Mouse (Mus musculus) adrenal gland (tissue): ENCODE data around the gene Mtss1l.

Experiments used
- intact Hi-C: fragments of 180-260 bp; cut with DNase I; formaldehyde crosslinking; loops from one replicate; pipeline ENCODE4 v1.15.1; 2025

The Mtss1l gene

DNA sequence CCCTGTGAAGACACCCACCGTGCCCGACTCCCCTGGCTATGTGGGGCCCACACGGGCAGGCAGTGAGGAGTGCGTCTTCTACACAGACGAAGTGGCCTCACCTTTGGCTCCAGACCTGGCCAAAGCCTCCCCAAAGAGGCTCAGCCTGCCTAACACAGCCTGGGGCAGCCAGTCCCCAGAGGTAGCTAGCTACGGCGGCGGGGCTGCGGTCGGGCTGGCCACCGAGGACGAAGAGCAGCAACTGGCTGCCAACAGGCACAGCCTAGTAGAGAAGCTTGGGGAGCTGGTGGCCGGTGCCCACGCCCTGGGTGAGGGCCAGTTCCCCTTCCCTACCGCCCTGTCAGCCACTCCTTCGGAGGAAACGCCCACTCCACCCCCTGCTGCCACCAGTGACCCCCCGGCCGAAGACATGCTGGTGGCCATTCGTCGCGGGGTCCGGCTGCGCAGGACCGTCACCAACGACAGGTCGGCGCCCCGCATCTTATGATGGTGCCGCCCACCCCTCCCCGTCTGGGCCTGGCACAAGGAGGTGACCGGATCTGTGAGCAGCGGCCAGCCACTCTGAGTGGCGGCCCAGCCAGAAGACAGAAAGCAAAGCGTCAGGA, 17.4 kb downstream of the Mtss1l start:
- intact Hi-C loops, result no loop called here

GRCm38 (mm10) chr8:110740629-110741175, 19.4 kb downstream of the Mtss1l start:
- intact Hi-C loops, result no loop called here

DNA sequence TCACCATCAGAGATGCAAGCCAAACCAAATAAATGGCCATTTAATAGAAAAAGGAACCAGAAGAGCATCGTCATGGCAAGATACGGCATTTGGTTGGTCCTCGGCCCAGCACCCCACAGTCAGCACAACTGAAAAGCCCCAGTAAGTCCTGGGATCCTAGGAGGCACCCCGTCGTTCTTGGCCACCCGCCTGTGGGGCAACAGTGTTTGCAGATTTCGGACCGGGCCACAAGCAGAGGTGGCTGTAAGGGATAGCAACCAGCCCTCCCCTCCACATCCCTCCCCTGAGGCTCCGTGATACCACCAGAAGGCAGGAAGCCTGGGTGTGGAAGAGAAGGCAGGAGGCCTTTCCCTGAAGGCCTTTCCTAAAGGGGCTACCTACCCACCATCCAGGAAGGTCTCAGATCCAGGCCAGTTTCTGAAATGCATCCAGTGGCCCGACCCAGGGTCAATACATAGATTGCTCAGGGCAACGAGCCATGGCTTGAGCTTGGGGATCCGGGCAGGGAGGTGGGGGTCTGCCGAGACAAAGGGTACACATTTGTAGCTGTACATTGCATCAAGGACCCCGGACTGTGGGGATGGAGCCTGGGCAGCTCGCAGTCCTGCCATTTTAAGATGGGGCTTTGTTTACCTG, 20.7 kb downstream of the Mtss1l start:
- intact Hi-C loops, result no loop called here

GRCm38 (mm10) chr8:110742452-110742818, 21.2 kb downstream of the Mtss1l start:
- intact Hi-C loops, result no loop called here

DNA sequence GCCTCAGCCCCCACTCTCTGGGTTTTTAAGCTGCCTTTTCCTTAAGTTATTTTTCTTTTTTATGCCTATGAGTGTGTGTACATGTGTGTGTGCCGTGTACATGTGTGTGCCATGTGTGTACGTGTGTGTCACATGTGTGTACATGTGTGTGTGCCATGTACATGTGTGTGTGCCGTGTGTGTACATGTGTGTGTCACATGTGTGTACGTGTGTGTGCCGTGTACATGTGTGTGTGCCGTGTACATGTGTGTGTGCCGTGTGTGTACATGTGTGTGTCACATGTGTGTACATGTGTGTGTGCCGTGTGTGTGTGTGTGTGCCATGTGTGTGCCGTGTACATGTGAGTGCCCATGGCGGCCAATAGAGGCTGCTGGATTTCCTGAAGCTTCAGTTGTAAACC, 23.9 kb downstream of the Mtss1l start:
- intact Hi-C loops, result loop anchor here (5.0 kb wide), 1 partner anchor 112 kb away; no protein-coding TSS in a partner anchor

- intact Hi-C loops, result loop anchor here (5.0 kb wide), 1 partner anchor 111 kb away; no protein-coding TSS in a partner anchor
Observed at GRCm38 (mm10) chr8:110746661-110747060, 25.4 kb downstream of the Mtss1l start.

DNA sequence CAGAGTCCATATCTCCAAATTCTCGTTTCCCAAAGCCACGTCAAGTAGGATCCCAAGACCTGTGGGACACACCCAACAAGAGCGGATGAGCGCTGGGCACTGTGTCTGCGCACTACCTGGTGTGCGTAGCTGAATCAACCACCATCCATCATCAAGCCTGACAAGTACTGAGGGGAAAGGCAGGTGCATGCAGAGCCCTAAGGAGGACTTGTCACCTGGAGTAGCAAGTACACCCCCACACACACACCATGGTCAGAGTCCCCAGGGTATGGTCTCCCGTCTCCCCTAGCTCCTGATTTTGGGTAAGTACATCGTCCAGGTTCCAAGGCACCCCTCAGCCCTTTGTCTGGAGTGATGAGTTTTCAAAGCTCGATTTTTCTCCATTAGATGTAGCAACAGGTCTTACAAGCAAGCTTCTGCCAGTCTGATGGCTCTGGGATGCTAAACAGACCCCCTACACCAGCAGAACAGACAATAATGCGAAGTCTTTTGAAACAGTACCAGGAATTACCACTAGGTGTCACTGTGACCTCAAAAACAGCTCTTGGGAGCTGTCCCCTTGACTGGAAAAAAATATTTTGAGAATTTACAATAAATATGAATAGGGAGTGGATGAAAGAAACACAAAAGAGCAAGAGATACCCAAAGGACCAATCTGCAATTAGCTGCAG, 28.4 kb downstream of the Mtss1l start:
- intact Hi-C loops, result loop anchor here (5.0 kb wide), 2 partner anchors 93 to 108 kb away; no protein-coding TSS in a partner anchor

GRCm38 (mm10) chr8:110750269-110750668, 29.0 kb downstream of the Mtss1l start:
- intact Hi-C loops, result loop anchor here (5.0 kb wide), 1 partner anchor 92 kb away; no protein-coding TSS in a partner anchor

GRCm38 (mm10) chr8:110751490-110751889, 30.2 kb downstream of the Mtss1l start:
- intact Hi-C loops, result loop anchor here (5.0 kb wide), 1 partner anchor 91 kb away; no protein-coding TSS in a partner anchor

GRCm38 (mm10) chr8:110754713-110755112, 33.4 kb downstream of the Mtss1l start:
- intact Hi-C loops, result loop anchor here (5.0 kb wide), 1 partner anchor 88 kb away; no protein-coding TSS in a partner anchor

DNA sequence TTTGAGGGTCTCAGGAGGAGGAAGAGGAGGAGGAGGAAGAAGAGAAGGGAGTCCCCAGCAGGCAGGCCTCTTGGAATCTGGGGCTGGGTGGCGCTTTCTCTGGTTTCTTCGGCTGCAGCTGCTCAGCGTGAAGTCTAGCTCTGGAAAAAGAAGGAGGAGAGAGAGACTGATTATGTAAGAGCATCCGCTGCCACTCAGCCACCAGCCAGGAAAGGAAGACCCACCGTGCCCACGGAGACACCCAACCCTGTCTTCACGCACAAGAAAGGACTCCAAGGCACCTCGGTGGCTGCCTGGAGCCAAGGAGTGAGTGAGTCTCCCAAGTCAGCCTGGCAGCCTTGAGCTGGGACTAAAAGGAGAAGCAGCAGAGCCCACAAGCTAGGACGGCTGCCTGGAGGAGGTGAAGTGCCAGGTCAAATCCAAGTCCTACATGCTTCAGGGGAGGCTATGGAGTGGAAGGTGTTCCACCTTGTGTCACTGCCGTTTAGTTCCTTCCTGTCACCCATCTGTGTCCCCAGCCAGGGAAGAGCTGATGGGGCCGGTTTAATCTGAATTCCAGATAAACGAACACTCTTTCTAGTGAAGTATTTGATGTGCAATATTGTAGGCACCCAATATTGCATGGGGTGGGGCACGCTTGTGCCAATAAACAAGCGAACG, 34.4 kb downstream of the Mtss1l start:
- intact Hi-C loops, result no loop called here

DNA sequence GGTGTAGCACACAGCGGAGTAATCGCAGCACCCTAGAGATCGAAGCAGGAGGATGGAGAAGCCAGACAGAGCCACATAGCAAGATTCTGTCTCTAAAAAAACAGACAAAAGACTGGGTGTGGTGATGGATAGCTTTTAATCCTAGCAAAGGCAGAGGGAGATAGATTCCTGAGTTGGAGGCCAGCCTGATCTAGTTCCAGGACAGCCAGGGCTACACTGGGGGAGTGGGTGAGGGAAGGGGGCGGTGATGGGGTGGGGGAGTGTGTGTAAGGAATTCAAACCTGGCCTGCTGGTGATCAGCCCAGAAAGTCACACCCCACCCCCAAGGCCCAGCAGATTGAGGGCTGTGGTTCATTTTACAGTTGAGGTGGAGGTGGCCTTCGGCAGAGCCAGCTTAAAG, 34.9 kb downstream of the Mtss1l start:
- intact Hi-C loops, result no loop called here

DNA sequence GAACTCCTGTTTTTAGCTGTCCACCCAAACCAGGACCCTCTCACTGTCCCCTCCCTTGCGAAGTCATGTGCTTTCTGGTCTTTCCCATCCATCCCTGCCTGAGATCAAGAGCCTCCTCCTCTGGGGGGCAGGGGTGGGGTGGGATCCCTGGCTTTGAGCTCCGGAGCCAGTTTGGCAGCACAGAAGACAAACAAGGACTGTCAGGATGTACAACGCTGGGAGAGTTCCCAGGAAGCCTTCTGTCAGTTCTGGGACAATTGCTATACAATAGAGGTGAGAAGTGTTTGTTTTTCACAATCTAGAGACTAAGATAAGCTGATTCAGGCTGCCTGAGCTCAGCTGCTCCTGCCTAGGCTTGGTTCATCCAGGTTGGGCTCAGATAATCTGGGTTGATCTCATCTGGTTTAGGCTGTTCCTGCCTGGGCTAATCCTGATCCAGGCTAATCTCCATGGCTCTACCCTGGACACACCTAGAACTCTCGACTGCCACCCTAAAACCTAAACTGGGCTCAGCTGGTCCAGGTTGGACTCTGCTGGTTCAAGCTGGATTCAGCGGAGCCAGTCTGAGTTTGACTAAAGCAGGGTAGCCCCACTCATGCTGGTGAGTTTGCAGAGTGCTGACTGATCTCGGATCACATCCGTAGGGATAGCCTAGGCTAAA, 39.1 kb downstream of the Mtss1l start:
- intact Hi-C loops, result no loop called here

GRCm38 (mm10) chr8:110761185-110761584, 39.9 kb downstream of the Mtss1l start:
- intact Hi-C loops, result no loop called here

DNA sequence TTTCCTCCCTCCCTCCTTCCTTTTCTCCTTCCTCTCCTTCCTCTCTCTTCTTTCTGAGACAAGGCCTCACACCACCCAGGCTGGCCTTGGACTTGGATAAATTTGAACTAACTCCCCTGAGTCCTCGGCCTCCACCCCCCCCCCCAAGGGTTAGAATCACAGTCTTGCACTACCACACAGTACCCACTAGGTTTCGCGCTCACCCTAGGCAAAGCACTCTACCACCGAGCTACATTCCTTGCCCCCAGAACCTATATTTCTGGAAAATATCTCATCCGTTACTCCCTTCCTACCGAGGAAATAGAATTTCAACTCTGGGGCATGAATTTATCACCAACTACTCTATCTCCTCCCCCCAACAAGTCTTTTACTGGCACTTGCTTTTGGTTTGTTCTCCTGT, 40.7 kb downstream of the Mtss1l start:
- intact Hi-C loops, result no loop called here

GRCm38 (mm10) chr8:110764671-110765070, 43.4 kb downstream of the Mtss1l start:
- intact Hi-C loops, result no loop called here

DNA sequence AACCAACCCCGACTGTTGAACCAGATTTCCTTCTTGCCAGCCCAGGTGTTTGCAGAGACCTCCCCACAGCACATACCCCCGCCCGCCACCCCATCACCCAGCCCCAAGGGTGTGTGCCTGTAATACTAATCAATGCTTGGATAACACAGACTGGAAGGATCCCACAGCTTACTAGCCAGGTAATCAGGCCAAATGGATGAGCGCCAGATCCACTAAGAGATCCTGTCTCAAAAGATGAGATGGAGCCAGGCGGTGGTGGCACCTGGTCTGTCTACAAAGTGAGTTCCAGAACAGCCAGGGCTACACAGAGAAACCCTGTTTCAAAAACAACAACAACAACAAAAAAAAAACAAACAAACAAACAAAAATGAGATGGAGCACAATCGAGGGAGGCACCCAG, 46.0 kb downstream of the Mtss1l start:
- intact Hi-C loops, result no loop called here

- intact Hi-C loops, result no loop called here
Observed at GRCm38 (mm10) chr8:110772452-110772851, 51.2 kb downstream of the Mtss1l start.

DNA sequence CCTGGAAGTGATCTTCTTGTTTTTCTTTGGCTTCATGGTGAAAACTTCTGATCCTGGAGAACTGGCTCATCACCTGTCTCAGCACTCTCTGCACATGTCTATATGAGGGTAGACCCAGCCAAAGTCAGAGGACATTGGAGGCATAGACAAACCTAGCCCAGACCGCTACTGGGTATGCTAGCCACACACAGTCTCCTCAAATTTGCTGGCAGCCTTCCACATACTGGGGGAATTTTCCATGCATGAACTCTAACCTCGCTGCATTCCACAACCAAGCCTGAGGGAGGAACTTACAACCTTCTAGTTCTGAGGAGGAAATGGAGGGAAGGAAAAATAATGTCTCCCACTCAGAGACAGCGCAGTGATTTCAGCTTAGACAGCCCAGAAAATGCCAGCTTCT, 52.8 kb downstream of the Mtss1l start:
- intact Hi-C loops, result no loop called here

DNA sequence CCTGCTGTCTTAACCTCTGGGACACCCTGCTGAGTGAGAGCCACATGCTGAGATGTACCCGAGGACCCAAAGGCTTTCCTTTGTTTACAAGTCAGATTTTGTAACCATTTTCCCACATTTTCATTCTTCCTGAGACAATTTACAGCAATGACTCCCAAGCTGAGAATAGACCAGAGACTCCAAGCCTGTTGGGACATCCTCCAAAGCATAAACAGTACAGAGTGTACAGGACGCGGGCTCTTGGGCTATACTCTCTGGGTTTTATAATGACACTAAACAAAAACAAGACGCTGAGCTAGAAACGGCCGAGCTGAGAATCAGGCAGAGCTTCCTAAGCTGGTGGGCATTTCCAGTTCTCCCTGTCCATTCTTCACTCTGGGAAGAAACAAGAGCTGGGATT, 53.4 kb downstream of the Mtss1l start:
- intact Hi-C loops, result no loop called here

DNA sequence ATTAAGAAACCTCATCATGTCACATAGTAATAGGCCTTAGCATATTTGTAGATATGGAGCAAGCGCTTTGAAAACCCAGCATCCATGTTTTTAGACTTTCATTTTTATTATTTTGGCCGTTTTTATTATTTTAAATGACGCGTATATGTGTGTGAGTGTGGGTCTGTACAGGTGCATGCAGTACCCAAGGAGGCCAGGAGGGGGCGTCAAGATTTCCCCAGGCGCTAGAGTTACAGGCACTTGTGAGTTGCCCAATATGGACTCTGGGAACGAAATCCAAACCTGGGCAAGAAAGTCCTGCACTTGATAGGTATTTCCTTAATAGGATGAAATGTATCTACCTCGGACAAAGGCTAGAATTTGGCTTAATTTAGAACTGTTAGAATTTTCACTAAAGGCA, 54.0 kb downstream of the Mtss1l start:
- intact Hi-C loops, result no loop called here
